Mouse (Mus musculus) myocyte (in vitro differentiated cells): ENCODE data around the gene Krt78. TPM values are rescaled to one million over a fixed set of nuclear protein-coding genes. Genes with fewer than 3 reads are reported as not detected.
"Not testable (repeated sequence)": the region's sequence is repeated elsewhere in the genome, so short reads cannot be mapped to it uniquely, and the experiment has no call there.

Experiments used
- H3K27me3 ChIP-seq: one replicate; pipeline ENCODE4 v1.6.1; 2011; ENCODE audit not compliant: control insufficient read depth, insufficient read depth, insufficient read length
- H3K36me3 ChIP-seq: one replicate; pipeline ENCODE4 v1.6.1; 2011; ENCODE audit not compliant: control insufficient read depth, insufficient read depth
- H3K4me2 ChIP-seq: one replicate; pipeline ENCODE4 v1.6.1; 2011; ENCODE audit warnings: low read depth, control low read depth
- H3K4me3 ChIP-seq: one replicate; pipeline ENCODE4 v1.5.1; 2011; ENCODE audit warnings: mild to moderate bottlenecking, control low read depth, moderate library complexity
- H3K79me2 ChIP-seq: one replicate; pipeline ENCODE4 v1.6.1; 2011; ENCODE audit not compliant: control insufficient read depth, insufficient read depth
- H3ac ChIP-seq: one replicate; pipeline ENCODE4 v1.6.1; 2011; ENCODE audit not compliant: control insufficient read depth, insufficient read length
- CEBPB ChIP-seq: IDR thresholded peaks from 2 replicates; pipeline ENCODE4 v1.6.1; 2011; ENCODE audit warnings: mild to moderate bottlenecking, moderate library complexity; ENCODE audit not compliant: poor library complexity, insufficient read depth, severe bottlenecking
- E2F4 ChIP-seq: IDR thresholded peaks from one replicate; pipeline ENCODE4 v1.6.1; 2011; ENCODE audit warnings: mild to moderate bottlenecking, control low read depth, moderate library complexity; ENCODE audit not compliant: insufficient read depth
- MAX ChIP-seq: IDR thresholded peaks from one replicate; pipeline ENCODE4 v1.6.1; 2011; ENCODE audit warnings: low read depth, mild to moderate bottlenecking, control low read depth
- MYOD1 ChIP-seq, 3 experiments: IDR thresholded peaks; one replicate each; pipeline ENCODE4 v1.6.1; 2011; ENCODE audit warnings: control low read depth in 2 of 3, low read depth in 2 of 3, mild to moderate bottlenecking in 2 of 3, moderate library complexity in 1 of 3; ENCODE audit not compliant: insufficient read length in 2 of 3, control insufficient read depth in 1 of 3
- MYOG ChIP-seq, 3 experiments: IDR thresholded peaks; one replicate each; pipeline ENCODE4 v1.6.1; 2011; ENCODE audit warnings: control low read depth in 2 of 3, low read depth in 2 of 3, mild to moderate bottlenecking in 2 of 3; ENCODE audit not compliant: insufficient read length in 2 of 3, control insufficient read depth in 1 of 3, insufficient read depth in 1 of 3
- POLR2A ChIP-seq: IDR thresholded peaks from one replicate; pipeline ENCODE4 v1.6.1; 2011; ENCODE audit warnings: low read depth, mild to moderate bottlenecking, control low read depth, moderate library complexity; ENCODE audit not compliant: insufficient read length
- POLR2AphosphoS2 ChIP-seq: IDR thresholded peaks from one replicate; pipeline ENCODE4 v1.6.1; 2011; ENCODE audit warnings: low read depth, control low read depth; ENCODE audit not compliant: insufficient read length
- REST ChIP-seq: IDR thresholded peaks from one replicate; pipeline ENCODE4 v1.6.1; 2011; ENCODE audit warnings: mild to moderate bottlenecking, control low read depth, moderate library complexity; ENCODE audit not compliant: insufficient read depth, insufficient read length
- SRF ChIP-seq: IDR thresholded peaks from one replicate; pipeline ENCODE4 v1.6.1; 2011; ENCODE audit warnings: low read depth; ENCODE audit not compliant: control insufficient read depth, insufficient read length
- TCF12 ChIP-seq: IDR thresholded peaks from one replicate; pipeline ENCODE4 v1.6.1; 2011; ENCODE audit warnings: mild to moderate bottlenecking, control low read depth; ENCODE audit not compliant: poor library complexity, insufficient read depth, severe bottlenecking
- TCF3 ChIP-seq: IDR thresholded peaks from one replicate; pipeline ENCODE4 v1.6.1; 2011; ENCODE audit warnings: low read depth, control low read depth; ENCODE audit not compliant: insufficient read length
- USF1 ChIP-seq: IDR thresholded peaks from one replicate; pipeline ENCODE4 v1.6.1; 2011; ENCODE audit warnings: low read depth, mild to moderate bottlenecking, control low read depth, moderate library complexity
- polyA plus RNA-seq: library from polyadenylated mRNA; unstranded; fragments of >200 nt; fragmentation: generic; extraction: Trizol; gene quantifications from one replicate; pipeline ENCODE4 v1.2.1, GENCODE M21; 2012; ENCODE audit warnings: missing spikeins

The Krt78 gene
- polyA plus RNA-seq, 1 experiment, result not detected

- Histone ChIP-seq H3K4me2 (no peak overlapping the region), H3K4me3 (no peak overlapping the region), H3K79me2 (no peaks in the 10 kb centered on the region), H3K27me3 (no peaks in the 10 kb centered on the region), H3K36me3 (no peaks in the 10 kb centered on the region), H3ac (no peak overlapping the region)
- TF ChIP-seq MYOD1 (IDR thresholded peaks at IDR 0.05; ENCODE audit: control insufficient read depth in 1 of 3, insufficient read length in 2 of 3, low read depth in 2 of 3) (no peak), TCF12 (no peak), POLR2A (no peak), REST (no peak), SRF (no peak), MAX (no peak), E2F4 (no peak), MYOG (IDR thresholded peaks at IDR 0.05; ENCODE audit: control insufficient read depth in 1 of 3, insufficient read depth in 1 of 3, insufficient read length in 2 of 3, low read depth in 2 of 3) (no peak), USF1 (no peak), POLR2AphosphoS2 (no peak), TCF3 (no peak), CEBPB (no peak)
Measured at GRCm38 (mm10) chr15:101999156-101999555, 45.1 kb upstream of the Krt78 start.

- H3K79me2 ChIP-seq, H3K27me3 ChIP-seq, H3K4me3 ChIP-seq, H3K36me3 ChIP-seq, H3ac ChIP-seq: not testable (repeated sequence)
- TF ChIP-seq TCF12 (peak; percentile 66), MYOD1 (IDR thresholded peaks at IDR 0.05; ENCODE audit: control insufficient read depth in 1 of 3, insufficient read length in 2 of 3, low read depth in 2 of 3) (peak; percentile 61 to 86 (median 67)), MYOG (IDR thresholded peaks at IDR 0.05; ENCODE audit: control insufficient read depth in 1 of 3, insufficient read depth in 1 of 3, insufficient read length in 2 of 3, low read depth in 2 of 3) (peak; percentile 60 to 79 (median 69)), TCF3 (peak; percentile 19)
- peak overlapping the region; percentile 50 for H3K4me2 ChIP-seq
Measured at GRCm38 (mm10) chr15:101996450-101997078, 42.5 kb upstream of the Krt78 start.

GRCm38 (mm10) chr15:101995484-101996236, 41.6 kb upstream of the Krt78 start:
- TF ChIP-seq MYOG (IDR thresholded peaks at IDR 0.05; ENCODE audit: control insufficient read depth in 1 of 3, insufficient read depth in 1 of 3, insufficient read length in 2 of 3, low read depth in 2 of 3) (no peak), SRF (no peak), MAX (no peak), USF1 (peak; percentile 31), TCF3 (no peak)
- H3K27me3 ChIP-seq, result no peaks in the 10 kb centered on the region
- no peaks in the 10 kb centered on the region for H3K36me3 ChIP-seq
- no peak overlapping the region for H3ac ChIP-seq
- H3K4me2 ChIP-seq, result peak overlapping the region; percentile 50
- no peaks in the 10 kb centered on the region for H3K79me2 ChIP-seq
- H3K4me3 ChIP-seq, result no peak overlapping the region

- H3K4me2 ChIP-seq, result no peak overlapping the region
- no peaks in the 10 kb centered on the region for H3K79me2 ChIP-seq
- no peak overlapping the region for H3K4me3 ChIP-seq
- H3ac ChIP-seq, result no peak overlapping the region
- TF ChIP-seq POLR2A (no peak), MYOG (IDR thresholded peaks at IDR 0.05; ENCODE audit: control insufficient read depth in 1 of 3, insufficient read depth in 1 of 3, insufficient read length in 2 of 3, low read depth in 2 of 3) (no peak), USF1 (no peak), CEBPB (no peak), MAX (no peak)
- H3K27me3 ChIP-seq, result no peaks in the 10 kb centered on the region
- H3K36me3 ChIP-seq, result no peaks in the 10 kb centered on the region
Measured at GRCm38 (mm10) chr15:101994365-101994764, 40.3 kb upstream of the Krt78 start.

GRCm38 (mm10) chr15:101990946-101991345, 36.9 kb upstream of the Krt78 start:
- Histone ChIP-seq H3ac (no peak overlapping the region), H3K4me3 (no peak overlapping the region), H3K27me3 (no peaks in the 10 kb centered on the region), H3K4me2 (no peak overlapping the region), H3K79me2 (no peaks in the 10 kb centered on the region), H3K36me3 (no peaks in the 10 kb centered on the region)
- TF ChIP-seq CEBPB (no peak), USF1 (no peak), SRF (no peak), POLR2AphosphoS2 (no peak), E2F4 (no peak), TCF3 (no peak), MYOD1 (IDR thresholded peaks at IDR 0.05; ENCODE audit: control insufficient read depth in 1 of 3, insufficient read length in 2 of 3, low read depth in 2 of 3) (no peak), REST (no peak), MAX (no peak), POLR2A (no peak), MYOG (IDR thresholded peaks at IDR 0.05; ENCODE audit: control insufficient read depth in 1 of 3, insufficient read depth in 1 of 3, insufficient read length in 2 of 3, low read depth in 2 of 3) (no peak), TCF12 (no peak)
